Mouse (Mus musculus): Measurements from ENCODE around the gene Usp17la. TPM values are rescaled to one million over a fixed set of nuclear protein-coding genes. Genes with fewer than 3 reads are reported as not detected.

Usp17la gene
- polyA plus RNA-seq, 1 experiment, result not detected

DNA sequence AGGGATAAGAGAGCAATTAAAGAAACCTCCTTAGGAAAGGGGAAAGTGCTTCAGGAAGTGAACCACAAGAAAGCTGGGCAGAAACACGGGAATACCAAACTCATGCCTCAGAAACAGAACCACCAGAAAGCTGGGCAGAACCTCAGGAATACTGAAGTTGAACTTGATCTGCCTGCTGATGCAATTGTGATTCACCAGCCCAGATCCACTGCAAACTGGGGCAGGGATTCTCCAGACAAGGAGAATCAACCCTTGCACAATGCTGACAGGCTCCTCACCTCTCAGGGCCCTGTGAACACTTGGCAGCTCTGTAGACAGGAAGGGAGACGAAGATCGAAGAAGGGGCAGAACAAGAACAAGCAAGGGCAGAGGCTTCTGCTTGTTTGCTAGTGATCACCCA lies 4.6 kb downstream of the Usp17la start:
- no peaks in the 10 kb centered on the region for H3K36me3 ChIP-seq (ENCODE audit: control insufficient read depth, insufficient read depth, low read length)
- H3K27me3 ChIP-seq (ENCODE audit: control insufficient read depth, insufficient read depth, low read length), result no peaks in the 10 kb centered on the region
- no peaks in the 10 kb centered on the region for H3K4me1 ChIP-seq (ENCODE audit: control insufficient read depth, insufficient read depth, insufficient read length)
- no peak for DNase-seq (ENCODE audit: low read depth in 1 of 2, low spot score in 2 of 2)
- H3K27ac ChIP-seq (ENCODE audit: insufficient read depth, low read length), result no peak overlapping the region
- TF ChIP-seq CTCF (IDR thresholded peaks at IDR 0.05; ENCODE audit: extremely low read depth, insufficient read depth, insufficient read length, insufficient replicate concordance) (no peak), POLR2A (IDR thresholded peaks at IDR 0.05; ENCODE audit: low read depth, low read length) (no peak)
- H3K4me3 ChIP-seq (ENCODE audit: extremely low read depth, insufficient read depth, insufficient read length), result no peak overlapping the region
- WGBS, result 83% methylated on average over 3 of the region's 3 CpGs

DNA sequence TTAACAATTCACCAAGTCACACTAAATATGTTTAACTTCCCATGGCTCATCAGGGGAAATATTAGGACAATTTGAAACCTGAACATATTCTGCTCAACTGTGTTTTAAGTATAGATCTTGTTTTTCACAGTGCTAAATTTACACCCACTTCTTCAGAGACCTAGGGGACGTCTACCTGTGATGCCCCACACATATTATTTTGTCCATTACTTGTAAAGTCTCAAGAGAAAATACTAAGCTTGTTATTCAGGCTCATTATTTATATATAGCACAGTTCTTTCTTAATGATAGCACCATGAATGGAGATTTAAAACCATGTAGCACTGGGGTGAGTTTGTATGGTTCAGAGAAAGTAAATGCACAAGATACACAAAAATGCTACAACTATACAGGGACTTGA lies 20.9 kb downstream of the Usp17la start, which contains the start of gene Olfr665:
Gene Olfr665, plus strand, starts transcription at position 301 of the 400 bp plus-strand sequence.
- Histone ChIP-seq H3K27me3 (ENCODE audit: control insufficient read depth, insufficient read depth, low read length) (no peaks in the 10 kb centered on the region), H3K4me3 (ENCODE audit: extremely low read depth, insufficient read depth, insufficient read length) (no peak within 1 kb of the TSS), H3K36me3 (ENCODE audit: control insufficient read depth, insufficient read depth, low read length) (no peaks in the 10 kb centered on the region), H3K4me1 (ENCODE audit: control insufficient read depth, insufficient read depth, insufficient read length) (no peaks in the 10 kb centered on the region), H3K27ac (ENCODE audit: insufficient read depth, low read length) (no peak within 1 kb of the TSS)
- no peak for TF ChIP-seq POLR2A (IDR thresholded peaks at IDR 0.05; ENCODE audit: low read depth, low read length)
- TF ChIP-seq CTCF (IDR thresholded peaks at IDR 0.05; ENCODE audit: extremely low read depth, insufficient read depth, insufficient read length, insufficient replicate concordance), result no peak
- WGBS, result 43% methylated on average over 1 of the region's 1 CpGs
- DNase-seq (ENCODE audit: low read depth in 1 of 2, low spot score in 2 of 2), result no peak

DNA sequence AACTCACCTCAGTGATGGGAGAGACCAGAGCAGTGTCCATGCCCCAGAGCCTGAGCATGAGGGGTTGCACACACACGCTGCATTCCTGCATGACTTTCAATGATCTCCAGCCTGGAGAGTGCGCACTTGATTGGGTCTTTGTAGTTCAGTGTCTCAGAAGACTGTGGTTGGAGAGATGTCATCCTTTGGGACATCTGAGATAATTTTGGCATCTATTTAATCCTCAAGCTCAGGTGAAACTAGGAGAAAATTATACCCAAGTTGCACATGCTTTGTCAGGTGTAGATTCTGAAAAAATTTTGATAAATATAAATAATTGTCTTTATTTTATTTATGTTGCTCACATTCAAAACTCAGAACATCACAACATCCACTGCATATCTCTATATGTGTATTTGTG lies 39.0 kb downstream of the Usp17la start, which contains the start of gene Olfr666:
Gene Olfr666, minus strand, starts transcription at position 101 of the 400 bp plus-strand sequence.
- no peak for TF ChIP-seq CTCF (IDR thresholded peaks at IDR 0.05; ENCODE audit: extremely low read depth, insufficient read depth, insufficient read length, insufficient replicate concordance)
- no peak for TF ChIP-seq POLR2A (IDR thresholded peaks at IDR 0.05; ENCODE audit: low read depth, low read length)
- no peak for DNase-seq (ENCODE audit: low read depth in 1 of 2, low spot score in 2 of 2)
- no peaks in the 10 kb centered on the region for H3K36me3 ChIP-seq (ENCODE audit: control insufficient read depth, insufficient read depth, low read length)
- no peaks in the 10 kb centered on the region for H3K27me3 ChIP-seq (ENCODE audit: control insufficient read depth, insufficient read depth, low read length)
- no peaks in the 10 kb centered on the region for H3K4me1 ChIP-seq (ENCODE audit: control insufficient read depth, insufficient read depth, insufficient read length)
- H3K27ac ChIP-seq (ENCODE audit: insufficient read depth, low read length), result no peak within 1 kb of the TSS
- H3K4me3 ChIP-seq (ENCODE audit: extremely low read depth, insufficient read depth, insufficient read length), result no peak within 1 kb of the TSS
- WGBS, result 85% methylated on average over 2 of the region's 2 CpGs

Other genes with a start within 250 kb of the Usp17la start
- not detected in 2 replicates for gene Olfr656, start 243.1 kb upstream of the Usp17la start, polyA plus RNA-seq (2012; rRNA removed)
- gene Olfr657, start 232.2 kb upstream of the Usp17la start, polyA plus RNA-seq (2012; rRNA removed), result not detected in 2 replicates
- 0.05 and 0.06 TPM in 2 replicates for gene Olfr658, start 209.7 kb upstream of the Usp17la start, polyA plus RNA-seq (2012; rRNA removed)
- gene Olfr659, start 190.3 kb upstream of the Usp17la start, polyA plus RNA-seq (2012; rRNA removed), result not detected in 2 replicates
- not detected in 2 replicates for gene Olfr661, start 170.5 kb upstream of the Usp17la start, polyA plus RNA-seq (2012; rRNA removed)
- not detected in 2 replicates for gene Usp17le, start 79.5 kb upstream of the Usp17la start, polyA plus RNA-seq (2012; rRNA removed)
- not detected in 2 replicates for gene Usp17lb, start 14.4 kb upstream of the Usp17la start, polyA plus RNA-seq (2012; rRNA removed)
- gene Olfr665, start 21.0 kb downstream of the Usp17la start, polyA plus RNA-seq (2012; rRNA removed), result not detected in 2 replicates
- gene Olfr666, start 38.9 kb downstream of the Usp17la start, polyA plus RNA-seq (2012; rRNA removed), result not detected in 2 replicates
- gene Olfr667, start 64.5 kb downstream of the Usp17la start, polyA plus RNA-seq (2012; rRNA removed), result not detected in 2 replicates
- gene Olfr668, start 71.0 kb downstream of the Usp17la start, polyA plus RNA-seq (2012; rRNA removed), result not detected in 2 replicates
- gene Olfr669, start 77.2 kb downstream of the Usp17la start, polyA plus RNA-seq (2012; rRNA removed), result not detected in 2 replicates
- gene Olfr670, start 105.6 kb downstream of the Usp17la start, polyA plus RNA-seq (2012; rRNA removed), result not detected in 2 replicates
- not detected in 2 replicates for gene Olfr671, start 122.1 kb downstream of the Usp17la start, polyA plus RNA-seq (2012; rRNA removed)
- not detected in 2 replicates for gene Olfr672, start 145.0 kb downstream of the Usp17la start, polyA plus RNA-seq (2012; rRNA removed)
- not detected in 2 replicates for gene Olfr675, start 171.5 kb downstream of the Usp17la start, polyA plus RNA-seq (2012; rRNA removed)
- gene Olfr676, start 175.7 kb downstream of the Usp17la start, polyA plus RNA-seq (2012; rRNA removed), result not detected in 2 replicates
- gene Olfr677, start 194.4 kb downstream of the Usp17la start, polyA plus RNA-seq (2012; rRNA removed), result not detected in 2 replicates
- gene Olfr678, start 207.5 kb downstream of the Usp17la start, polyA plus RNA-seq (2012; rRNA removed), result not detected in 2 replicates
- not detected in 2 replicates for gene Olfr679, start 224.2 kb downstream of the Usp17la start, polyA plus RNA-seq (2012; rRNA removed)
- gene Olfr680-ps1, start 235.8 kb downstream of the Usp17la start, polyA plus RNA-seq (2012; rRNA removed), result not detected in 2 replicates

Measured in spleen, adult 2 months (tissue).